Mouse (Mus musculus): ENCODE measurements around the gene Impg1.

The Impg1 gene

GRCm38 (mm10) chr9:80282426-80282825 lies 182.9 kb downstream of the Impg1 start:
- no peak for DNase-seq (ENCODE audit: low spot score)

DNA sequence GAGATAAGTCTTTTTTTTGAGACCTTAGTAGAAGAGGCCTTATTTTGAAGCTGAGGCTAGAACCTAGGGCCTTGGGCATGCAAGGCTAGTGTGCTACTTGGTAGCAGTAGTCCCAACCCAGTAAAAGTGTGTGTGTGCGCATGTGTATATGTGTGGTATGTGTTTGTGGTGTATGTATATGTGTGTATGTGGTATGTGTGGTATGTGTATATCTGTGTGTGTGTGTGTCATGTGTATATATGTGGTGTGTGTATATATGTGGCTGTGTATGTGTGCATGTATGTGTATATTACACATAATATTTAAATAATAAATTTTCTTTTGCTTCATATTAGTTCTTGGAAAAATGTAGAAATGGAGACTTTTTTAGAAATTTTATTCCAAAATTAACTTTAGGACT lies 184.6 kb downstream of the Impg1 start:
- no peak for DNase-seq (ENCODE audit: low spot score)

DNA sequence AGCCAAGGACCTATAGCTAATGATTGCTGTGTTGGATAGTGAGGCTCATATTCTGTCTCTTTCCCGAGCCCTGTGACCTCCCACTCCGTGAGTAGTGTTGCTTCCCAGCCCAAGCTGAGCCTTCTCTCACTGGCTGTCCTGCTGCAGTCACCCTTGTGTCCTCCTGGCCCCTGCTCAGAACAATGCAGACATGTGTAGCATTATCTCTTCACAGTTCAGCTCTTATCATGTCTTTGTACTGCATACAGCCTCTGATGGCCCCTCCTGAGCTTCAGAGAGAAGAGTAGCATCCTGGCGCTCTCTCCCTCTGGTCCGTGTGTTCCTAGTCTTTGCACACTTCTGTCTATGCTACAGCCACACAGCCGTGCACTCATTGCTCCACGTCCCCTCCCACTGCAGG lies 187.5 kb downstream of the Impg1 start:
- DNase-seq (ENCODE audit: low spot score) = no peak

GRCm38 (mm10) chr9:80277157-80277556 lies 188.1 kb downstream of the Impg1 start:
- DNase-seq (ENCODE audit: low spot score) = no peak

DNA sequence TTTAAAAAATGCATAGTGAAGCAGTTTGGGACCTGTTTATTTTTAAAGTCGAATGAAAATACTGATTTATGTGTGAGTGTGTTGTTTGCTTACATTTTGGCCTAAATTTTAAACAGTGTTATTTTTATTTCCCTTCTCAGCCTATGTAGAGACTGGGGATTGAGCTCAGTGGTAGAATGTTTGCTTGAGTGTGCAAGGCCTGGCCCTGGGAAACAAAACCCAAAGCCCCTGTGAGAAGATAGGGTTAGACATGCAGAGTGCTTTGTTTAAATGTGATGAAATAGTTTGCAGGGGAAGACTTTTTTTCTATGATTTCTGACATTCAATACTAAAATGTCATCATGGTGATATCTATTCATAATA lies 189.5 kb downstream of the Impg1 start:
- DNase-seq (ENCODE audit: low spot score) = no peak

GRCm38 (mm10) chr9:80275053-80275771 lies 190.1 kb downstream of the Impg1 start:
- DNase-seq (ENCODE audit: low spot score) = no peak

- DNase-seq (ENCODE audit: low spot score) = no peak
Measured at GRCm38 (mm10) chr9:80272951-80273350, 192.3 kb downstream of the Impg1 start.

DNA sequence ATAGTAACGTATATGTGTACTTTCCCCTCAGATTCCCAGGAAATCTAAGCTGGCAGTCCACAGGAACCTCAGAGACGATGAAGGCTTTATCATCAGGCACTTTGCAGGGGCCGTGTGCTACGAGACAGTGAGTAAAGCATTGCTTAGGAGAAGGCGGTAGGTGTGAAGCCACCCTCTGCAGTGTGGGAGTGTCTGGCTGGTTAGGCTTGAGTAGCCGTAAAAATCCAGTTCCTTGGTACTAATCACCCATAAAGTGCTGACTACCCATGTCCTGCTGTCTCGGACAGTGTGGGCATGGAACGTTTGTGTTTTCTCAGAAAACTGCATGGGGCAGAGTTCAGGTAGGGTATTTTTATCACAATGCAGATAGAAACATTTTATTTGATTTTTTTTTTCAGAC lies 195.7 kb downstream of the Impg1 start:
- DNase-seq (ENCODE audit: low spot score) = no peak

GRCm38 (mm10) chr9:80266507-80266906 lies 198.8 kb downstream of the Impg1 start:
- DNase-seq (ENCODE audit: low spot score) = no peak

GRCm38 (mm10) chr9:80266086-80266485 lies 199.2 kb downstream of the Impg1 start:
- no peak for DNase-seq (ENCODE audit: low spot score)

All from embryo, embryonic 10 days (tissue).